Mouse (Mus musculus) cerebellum, adult (tissue): ENCODE measurements around the gene Rlbp1.

ENCODE experiments used
- ATAC-seq: cut with Nextera tagmentation; 2 replicates; pipeline ENCODE4 v1.9.2; 2017; ENCODE audit warnings: mild to moderate bottlenecking, moderate library complexity, mixed read lengths; ENCODE audit not compliant: insufficient number of reproducible peaks, low FRiP score, low TSS enrichment

Gene Rlbp1

DNA sequence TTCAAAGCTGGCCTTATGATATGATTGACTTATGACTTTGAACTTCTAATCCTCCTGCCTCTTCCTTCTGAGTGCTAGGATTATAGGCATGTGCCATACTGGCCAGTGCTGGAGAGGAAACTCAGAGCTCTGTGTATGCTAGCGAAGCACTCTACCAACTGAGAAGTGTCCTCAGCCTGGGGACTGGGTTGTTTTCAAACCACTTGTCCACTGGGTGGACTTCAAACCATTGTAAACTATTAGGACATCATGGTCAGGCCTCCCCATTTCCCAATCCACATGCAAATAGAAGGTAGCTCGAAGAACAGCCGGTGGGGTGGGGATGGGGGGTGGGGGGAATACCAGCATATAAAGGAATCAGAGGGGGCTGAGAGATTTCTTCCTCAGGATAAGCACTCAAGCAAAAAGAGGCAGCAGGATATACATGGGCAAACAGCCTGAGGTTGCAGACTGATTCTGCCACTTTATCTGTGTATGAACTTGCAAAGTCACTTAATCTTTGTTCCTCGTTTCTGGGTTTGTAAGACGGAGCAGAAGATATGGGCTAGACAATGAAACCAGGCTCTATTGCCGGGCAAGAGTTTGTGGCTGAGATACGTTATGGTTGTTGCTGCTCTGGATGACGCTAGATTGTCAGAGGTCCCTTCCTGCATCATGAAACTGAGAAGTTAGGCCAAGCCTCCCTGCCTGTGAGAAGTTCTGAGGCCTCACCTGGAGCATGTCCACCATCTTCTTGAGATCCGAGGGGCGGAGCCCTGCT lies 10.2 kb downstream of the Rlbp1 start:
- ATAC-seq, result no peak

DNA sequence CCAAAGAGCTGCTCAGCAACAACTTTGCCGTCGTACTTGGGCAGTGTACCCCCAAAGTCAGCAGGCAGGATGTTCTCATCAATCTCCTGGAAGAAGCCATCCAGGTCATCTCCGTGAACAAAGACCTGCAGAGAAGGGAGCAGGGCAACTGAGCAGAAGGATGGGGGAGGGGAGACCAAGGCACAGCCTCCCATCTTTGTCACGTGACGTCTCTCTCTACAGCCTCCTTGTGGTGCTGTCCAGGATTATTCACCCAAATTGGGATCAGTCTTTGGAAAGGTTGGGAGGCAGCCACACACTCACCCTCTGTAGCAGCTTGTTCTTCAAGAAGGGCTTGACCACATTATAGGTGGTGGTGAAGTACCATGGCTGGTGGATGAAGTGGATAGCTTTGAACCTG lies 11.3 kb downstream of the Rlbp1 start:
- ATAC-seq, result no peak

GRCm38 (mm10) chr7:79374017-79374416 lies 12.8 kb downstream of the Rlbp1 start:
- no peak for ATAC-seq

DNA sequence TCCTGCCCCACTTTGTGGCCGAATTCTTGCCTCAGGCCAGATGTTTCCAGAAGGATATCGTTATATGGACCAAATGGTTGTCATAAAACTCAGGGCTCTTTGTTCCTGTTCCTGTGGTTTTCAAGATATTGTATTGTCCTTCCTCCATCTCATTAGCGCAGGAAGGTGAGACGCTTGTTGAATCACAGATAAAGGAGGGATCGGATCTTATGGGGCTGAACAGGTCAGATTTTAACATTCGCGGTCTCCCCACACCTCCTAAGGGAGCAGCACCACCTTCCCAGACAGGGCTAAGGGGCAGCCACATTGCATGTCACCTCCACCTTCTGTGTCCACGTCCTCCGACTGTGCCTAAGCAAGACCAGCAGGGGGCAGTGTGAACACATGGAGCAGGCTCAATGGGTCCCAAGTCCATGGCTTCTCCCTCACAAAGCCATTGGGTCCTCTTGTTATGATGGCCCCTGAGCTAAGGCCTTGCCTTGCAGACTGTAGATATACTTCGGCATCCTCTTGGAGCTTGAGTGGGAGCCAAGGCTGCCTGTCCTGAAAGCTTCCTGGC lies 15.4 kb downstream of the Rlbp1 start:
- ATAC-seq, result peak; percentile 49; the same call in 1 of the 2 replicates

DNA sequence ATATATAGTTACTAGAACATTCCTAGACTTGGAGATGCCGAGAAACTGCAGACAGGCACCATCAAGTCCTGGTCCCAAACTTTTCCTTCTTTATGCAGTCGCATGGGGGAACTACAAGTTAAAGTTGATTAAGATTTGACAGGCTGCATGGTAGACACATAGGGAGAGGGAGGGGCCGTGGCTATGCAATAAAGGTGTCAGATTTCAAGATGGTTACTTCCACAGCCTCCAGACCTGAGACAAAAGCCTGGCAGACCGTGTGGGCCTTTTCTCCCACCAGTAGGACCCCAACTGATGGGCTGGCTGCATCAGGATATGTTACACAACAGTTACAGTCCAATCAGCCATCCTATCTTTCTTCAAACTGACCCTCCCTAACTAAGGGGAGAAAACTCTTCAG lies 17.4 kb downstream of the Rlbp1 start:
- no peak for ATAC-seq

- ATAC-seq, result no peak
Measured at GRCm38 (mm10) chr7:79368664-79369063, 18.2 kb downstream of the Rlbp1 start.

GRCm38 (mm10) chr7:79363370-79364043 lies 23.3 kb downstream of the Rlbp1 start:
- ATAC-seq, result no peak

DNA sequence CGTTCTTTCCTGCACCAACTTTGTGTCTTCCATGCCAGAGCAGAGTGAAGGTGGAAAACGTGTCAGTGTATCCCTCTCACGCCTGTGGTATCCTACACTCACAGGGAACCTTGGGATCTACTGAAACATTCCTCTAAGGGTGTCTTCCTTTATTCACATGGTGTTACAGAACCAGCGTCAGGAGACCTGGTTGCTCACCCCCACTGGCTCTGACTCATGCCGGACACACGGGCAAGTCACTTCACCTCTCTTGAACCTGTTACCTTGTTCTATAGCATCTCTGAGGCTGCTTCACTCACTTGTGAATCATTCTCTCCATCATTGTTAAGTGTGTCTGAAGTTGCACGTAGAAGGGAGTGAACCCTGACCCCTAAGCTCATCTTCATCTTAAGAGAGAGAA lies 24.0 kb downstream of the Rlbp1 start:
- ATAC-seq, result no peak

- ATAC-seq, result no peak; the same call in 1 of the 2 replicates
Measured at GRCm38 (mm10) chr7:79362208-79362607, 24.6 kb downstream of the Rlbp1 start.

- ATAC-seq, result 0 out of 2 replicates have a peak, but pooled peaks have one; percentile 22
Measured at GRCm38 (mm10) chr7:79360056-79360455, 26.8 kb downstream of the Rlbp1 start.

DNA sequence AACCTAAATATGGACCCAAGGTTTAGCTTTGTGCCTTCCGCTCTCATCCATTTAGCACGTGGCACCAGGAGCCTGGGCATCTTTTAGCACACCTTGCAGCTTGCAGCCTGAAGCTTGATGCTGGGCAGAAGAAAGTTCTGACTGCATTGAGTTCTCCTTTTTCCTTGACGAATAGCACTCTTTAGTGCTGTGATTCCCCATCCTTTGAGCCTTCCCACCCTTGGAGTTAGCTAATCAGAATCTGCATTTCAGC lies 27.7 kb downstream of the Rlbp1 start:
- ATAC-seq, result no peak

DNA sequence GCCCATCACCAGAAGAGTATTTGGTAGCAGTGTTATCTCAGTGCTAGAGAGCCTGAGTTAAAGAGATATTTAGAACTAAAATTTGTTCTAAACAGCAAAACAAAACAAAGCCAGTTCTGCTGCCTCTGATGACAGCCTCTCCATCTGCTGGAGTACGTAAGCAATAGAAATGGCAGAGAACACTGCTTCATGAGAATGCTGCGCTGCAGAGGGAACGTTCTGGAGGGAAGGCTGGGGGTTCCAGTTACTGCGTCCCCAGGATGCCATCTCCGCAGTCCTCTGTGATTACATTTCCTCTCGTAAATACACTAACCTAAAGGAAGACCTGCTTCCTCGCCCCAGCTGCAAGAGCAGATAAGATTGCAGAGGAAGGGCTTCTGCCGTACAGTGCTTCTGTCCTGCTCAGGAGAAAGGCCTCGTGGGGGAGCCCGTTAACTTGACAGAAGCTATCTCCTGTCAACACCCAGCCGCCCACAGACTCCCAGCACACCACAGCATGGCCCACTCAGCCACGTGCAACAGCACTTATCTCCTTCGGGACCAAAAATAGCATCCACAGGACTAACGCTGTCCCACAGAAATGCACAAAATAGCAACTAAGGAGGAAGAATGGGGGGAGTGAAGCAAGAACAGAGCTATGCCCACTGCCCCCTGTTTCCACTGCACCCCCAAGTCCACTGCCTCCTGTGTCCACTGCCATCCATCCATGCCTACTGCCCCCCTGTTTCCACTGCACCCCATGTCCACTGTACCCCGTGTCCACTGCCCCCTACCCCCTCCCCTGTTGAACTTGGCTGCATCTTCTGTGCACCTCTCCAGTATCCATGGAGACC lies 28.3 kb downstream of the Rlbp1 start:
- no peak for ATAC-seq

- no peak; the same call in 1 of the 2 replicates for ATAC-seq
Measured at GRCm38 (mm10) chr7:79349738-79350386, 37.0 kb downstream of the Rlbp1 start.

- no peak for ATAC-seq
Measured at GRCm38 (mm10) chr7:79348816-79349215, 38.0 kb downstream of the Rlbp1 start.

DNA sequence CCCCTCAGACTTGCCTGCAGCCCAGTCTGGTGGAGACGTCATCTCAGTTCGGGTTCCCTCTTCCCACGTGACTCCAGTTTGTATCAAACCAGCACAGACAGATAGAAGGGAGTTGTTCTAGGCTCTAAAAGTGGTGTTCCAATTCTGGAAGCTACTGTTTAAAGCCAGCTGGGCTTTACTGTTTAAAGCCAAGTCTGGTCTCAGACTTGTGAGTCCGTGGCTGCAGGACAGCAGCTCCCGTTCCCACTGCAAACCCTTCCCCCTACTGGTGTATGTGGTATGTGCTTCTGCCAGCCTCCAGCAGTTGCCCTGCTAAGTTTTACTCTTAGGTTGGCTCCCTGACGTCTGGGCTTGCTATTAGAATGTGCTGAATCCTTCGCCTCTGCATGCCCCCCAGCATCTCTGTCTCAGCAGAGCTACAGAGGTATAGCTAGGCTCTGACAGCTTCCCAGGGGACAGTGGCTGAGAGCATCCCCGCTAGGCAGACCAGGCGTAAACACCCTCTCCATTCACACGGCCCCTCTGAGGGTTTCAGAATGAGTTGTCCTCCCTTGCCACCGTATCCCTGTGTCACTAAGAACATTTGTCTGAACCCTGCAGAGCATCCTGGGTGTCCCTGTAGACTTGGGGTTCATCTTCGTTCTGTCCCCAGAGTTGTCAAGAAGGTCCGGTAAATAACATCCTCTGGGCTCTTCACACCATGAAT lies 39.6 kb downstream of the Rlbp1 start:
- no peak for ATAC-seq

DNA sequence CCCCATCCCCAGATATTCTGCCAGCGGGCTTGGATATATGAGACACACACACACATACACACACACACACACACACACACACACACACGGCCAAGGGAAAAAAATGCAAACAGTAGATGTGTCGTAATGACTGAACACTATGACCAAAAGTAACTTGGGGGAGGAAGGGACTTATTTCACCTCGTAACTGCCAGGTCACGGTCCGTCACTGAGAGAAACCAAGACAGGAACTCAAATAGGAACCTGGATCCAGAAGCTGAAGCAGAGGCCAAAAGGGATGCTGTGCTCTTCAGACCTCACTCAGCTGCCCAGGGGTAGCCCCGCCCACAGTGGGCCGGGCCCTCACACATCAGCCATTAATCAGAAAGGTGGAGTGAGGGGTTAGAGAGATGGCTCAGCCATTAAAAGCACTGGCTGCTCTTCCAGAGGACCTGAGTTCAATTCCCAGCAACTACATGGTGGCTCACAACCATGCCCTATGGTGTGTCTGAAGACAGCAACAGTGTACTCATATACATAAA lies 40.2 kb downstream of the Rlbp1 start:
- no peak for ATAC-seq

DNA sequence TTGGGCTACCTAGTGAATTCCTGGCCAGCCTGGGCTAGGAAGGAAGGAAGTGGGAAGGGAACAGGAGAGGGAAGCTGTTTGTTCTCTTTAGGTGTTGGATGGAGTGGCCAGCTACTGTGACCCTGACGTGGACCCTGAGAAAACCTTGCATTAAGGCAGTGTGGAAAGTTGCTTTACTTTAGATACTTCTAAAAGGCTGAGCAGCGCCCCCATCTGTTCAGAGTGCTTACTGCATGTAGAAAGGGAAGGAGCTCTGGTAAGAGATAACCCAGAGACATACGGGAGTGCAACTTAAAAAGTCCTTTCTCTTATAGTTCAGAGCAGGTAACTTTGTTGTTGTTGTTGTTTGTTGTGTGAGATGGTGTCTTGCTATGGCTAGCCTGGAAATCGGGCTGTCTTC lies 40.9 kb downstream of the Rlbp1 start:
- ATAC-seq, result no peak

DNA sequence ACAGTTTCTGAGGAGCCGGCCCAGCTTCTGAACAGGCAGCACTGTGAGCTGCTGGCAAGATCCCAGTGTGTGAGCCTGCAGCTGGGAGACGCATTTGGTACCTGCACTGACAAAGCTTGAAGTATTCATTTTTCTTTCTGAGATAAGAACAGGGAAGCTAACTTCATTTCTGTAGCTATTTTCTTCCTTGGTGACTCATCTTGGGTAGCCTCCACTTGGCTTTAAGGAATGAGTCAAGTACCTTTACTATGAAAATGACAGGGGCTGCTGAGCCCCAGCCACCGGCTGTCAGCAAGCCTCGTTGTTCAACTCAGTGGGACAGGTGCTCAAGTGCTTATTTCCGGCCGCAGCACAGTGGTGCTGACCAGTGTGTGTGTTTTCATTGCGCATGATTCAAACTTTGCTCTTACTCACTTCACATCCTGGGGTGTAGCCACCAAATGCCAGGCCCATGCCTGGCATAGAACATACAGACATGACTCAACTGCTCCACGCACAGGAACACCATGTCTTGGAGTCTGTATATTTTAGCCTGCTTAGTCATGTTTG lies 50.4 kb downstream of the Rlbp1 start:
- ATAC-seq, result no peak

- no peak for ATAC-seq
Measured at GRCm38 (mm10) chr7:79333419-79333818, 53.4 kb downstream of the Rlbp1 start.
